Mouse (Mus musculus) hindbrain, postnatal 0 days (tissue): ENCODE data around the gene Gmcl1. TPM values are rescaled to one million over a fixed set of nuclear protein-coding genes. Genes with fewer than 3 reads are reported as not detected.

ENCODE experiments used
- ATAC-seq: fragments of 200-750 bp; cut with Nextera tagmentation; 2 replicates; pipeline ENCODE4 v1.8.0; 2017; ENCODE audit warnings: mild to moderate bottlenecking, moderate TSS enrichment, moderate library complexity
- DNase-seq: peaks from one replicate; pipeline ENCODE4 v3.0.0-alpha.2; 2015; ENCODE audit warnings: low spot score
- H3K27ac ChIP-seq: fragments of 300-500 bp; sonication (generic); 2 replicates; pipeline ENCODE4 v1.5.1; 2014; ENCODE audit warnings: mild to moderate bottlenecking
- H3K27me3 ChIP-seq: fragments of 300-500 bp; sonication (generic); 2 replicates; pipeline ENCODE4 v1.6.1; 2014; ENCODE audit warnings: low read length, mixed read lengths; ENCODE audit not compliant: insufficient read depth
- H3K36me3 ChIP-seq: fragments of 300-500 bp; sonication (generic); 2 replicates; pipeline ENCODE4 v1.6.1; 2014; ENCODE audit warnings: low read length, mixed read lengths; ENCODE audit not compliant: insufficient read depth
- H3K4me1 ChIP-seq: fragments of 300-500 bp; sonication (generic); 2 replicates; pipeline ENCODE4 v1.6.1; 2014; ENCODE audit warnings: antibody characterized with exemption, low read length, mixed read lengths; ENCODE audit not compliant: insufficient read depth
- H3K4me2 ChIP-seq: fragments of 300-500 bp; sonication (generic); 2 replicates; pipeline ENCODE4 v1.6.1; 2014; ENCODE audit warnings: low read depth, mild to moderate bottlenecking, low read length, moderate library complexity, mixed read lengths
- H3K4me3 ChIP-seq: fragments of 300-500 bp; sonication (generic); 2 replicates; pipeline ENCODE4 v1.5.1; 2014; ENCODE audit warnings: low read length
- H3K9ac ChIP-seq: fragments of 300-500 bp; sonication (generic); replicated peaks from 2 replicates; pipeline ENCODE4 v1.6.1; 2014; ENCODE audit warnings: mild to moderate bottlenecking, low read length, moderate library complexity, mixed read lengths
- H3K9me3 ChIP-seq: fragments of 300-500 bp; sonication (generic); 2 replicates; pipeline ENCODE4 v1.6.1; 2016; ENCODE audit warnings: low read length, mixed read lengths
- CTCF ChIP-seq: IDR thresholded peaks from 2 replicates; pipeline ENCODE4 v1.5.1; 2016; ENCODE audit warnings: antibody characterized with exemption, control low read depth, low read depth
- WGBS: fragments of 180-500 bp; shearing (Covaris S2); extraction: QIAGEN DNeasy Blood & Tissue Kit; methylation state at CpG from one replicate; pipeline ENCODE4 v1.1.7; 2014; 5-methylcytosine and 5-hydroxymethylcytosine counted together
- polyA plus RNA-seq: library from polyadenylated mRNA; unstranded; fragments of >200 nt; fragmentation: Nextera tagmentation; extraction: Ambion mirVana; gene quantifications from 2 replicates; pipeline ENCODE4 v1.2.1, GENCODE M21; 2015
- total RNA-seq: library from RNA; depleted of rRNA; stranded (reverse); fragments of >200 nt; gene quantifications from 2 replicates; pipeline ENCODE4 v1.2.3, GENCODE M21; 2014

Gmcl1 gene
- total and polyA plus RNA-seq, 2 experiments from 2014 or later, result 15.9 to 25.8 TPM

- no peaks in the 10 kb centered on the region for H3K36me3 ChIP-seq
- H3K4me1 ChIP-seq, result no peaks in the 10 kb centered on the region
- no peak overlapping the region for H3K4me2 ChIP-seq
- WGBS, result 73% methylated on average over 8 of the region's 8 CpGs
- no peak overlapping the region for H3K4me3 ChIP-seq
- H3K27me3 ChIP-seq, result no peaks in the 10 kb centered on the region
- DNase-seq, result peak; percentile 10
- ATAC-seq, result no peak
- no peak overlapping the region for H3K9ac ChIP-seq
- TF ChIP-seq CTCF, result no peak
- H3K27ac ChIP-seq, result no peak overlapping the region
- no peaks in the 10 kb centered on the region for H3K9me3 ChIP-seq
Measured at GRCm38 (mm10) chr6:86776001-86776705, 43.0 kb upstream of the Gmcl1 start.

- Histone ChIP-seq H3K27me3 (no peaks in the 10 kb centered on the region), H3K27ac (no peak overlapping the region), H3K9ac (no peak overlapping the region), H3K4me1 (no peaks in the 10 kb centered on the region), H3K4me2 (no peak overlapping the region), H3K36me3 (no peaks in the 10 kb centered on the region), H3K4me3 (no peak overlapping the region), H3K9me3 (no peaks in the 10 kb centered on the region)
- DNase-seq, result no peak
- no peak for TF ChIP-seq CTCF
- 85% methylated on average over 6 of the region's 6 CpGs for WGBS
- no peak for ATAC-seq
Measured at GRCm38 (mm10) chr6:86774937-86775336, 41.8 kb upstream of the Gmcl1 start.

- Histone ChIP-seq H3K27ac (no peak overlapping the region), H3K27me3 (no peaks in the 10 kb centered on the region), H3K36me3 (no peaks in the 10 kb centered on the region), H3K4me2 (no peak overlapping the region), H3K4me3 (no peak overlapping the region), H3K4me1 (no peaks in the 10 kb centered on the region), H3K9ac (no peak overlapping the region), H3K9me3 (no peaks in the 10 kb centered on the region)
- no peak for ATAC-seq
- DNase-seq, result no peak
- WGBS, result 95% methylated on average over 4 of the region's 4 CpGs
- TF ChIP-seq CTCF, result no peak
Measured at GRCm38 (mm10) chr6:86773830-86774229, 40.6 kb upstream of the Gmcl1 start.

GRCm38 (mm10) chr6:86772631-86773030, 39.4 kb upstream of the Gmcl1 start:
- Histone ChIP-seq H3K27me3 (no peaks in the 10 kb centered on the region), H3K4me3 (no peak overlapping the region), H3K4me1 (no peaks in the 10 kb centered on the region), H3K9ac (no peak overlapping the region), H3K4me2 (no peak overlapping the region), H3K27ac (no peak overlapping the region), H3K9me3 (no peaks in the 10 kb centered on the region), H3K36me3 (no peaks in the 10 kb centered on the region)
- DNase-seq (no peak), ATAC-seq (no peak)
- 83% methylated on average over 7 of the region's 7 CpGs for WGBS
- no peak for TF ChIP-seq CTCF

GRCm38 (mm10) chr6:86768938-86769337, 35.8 kb upstream of the Gmcl1 start:
- no peak overlapping the region for H3K4me2 ChIP-seq
- ATAC-seq (no peak), DNase-seq (no peak)
- no peaks in the 10 kb centered on the region for H3K9me3 ChIP-seq
- no peaks in the 10 kb centered on the region for H3K36me3 ChIP-seq
- 96% methylated on average over 4 of the region's 4 CpGs for WGBS
- H3K4me1 ChIP-seq, result no peaks in the 10 kb centered on the region
- no peak overlapping the region for H3K9ac ChIP-seq
- H3K4me3 ChIP-seq, result no peak overlapping the region
- H3K27me3 ChIP-seq, result no peaks in the 10 kb centered on the region
- no peak for TF ChIP-seq CTCF
- no peak overlapping the region for H3K27ac ChIP-seq

- ATAC-seq, result no peak
- no peak overlapping the region for H3K9ac ChIP-seq
- H3K36me3 ChIP-seq, result no peaks in the 10 kb centered on the region
- no peaks in the 10 kb centered on the region for H3K27me3 ChIP-seq
- TF ChIP-seq CTCF, result no peak
- 88% methylated on average over 4 of the region's 4 CpGs for WGBS
- DNase-seq, result no peak
- no peak overlapping the region for H3K4me2 ChIP-seq
- H3K9me3 ChIP-seq, result no peaks in the 10 kb centered on the region
- H3K27ac ChIP-seq, result no peak overlapping the region
- no peaks in the 10 kb centered on the region for H3K4me1 ChIP-seq
- H3K4me3 ChIP-seq, result no peak overlapping the region
Measured at GRCm38 (mm10) chr6:86768186-86768776, 35.1 kb upstream of the Gmcl1 start.

GRCm38 (mm10) chr6:86767465-86767864, 34.3 kb upstream of the Gmcl1 start:
- 80% methylated on average over 3 of the region's 3 CpGs for WGBS
- Histone ChIP-seq H3K36me3 (no peaks in the 10 kb centered on the region), H3K9ac (no peak overlapping the region), H3K27ac (no peak overlapping the region), H3K4me3 (no peak overlapping the region), H3K27me3 (no peaks in the 10 kb centered on the region), H3K9me3 (no peaks in the 10 kb centered on the region), H3K4me1 (no peaks in the 10 kb centered on the region), H3K4me2 (no peak overlapping the region)
- TF ChIP-seq CTCF, result no peak
- no peak for ATAC-seq
- no peak for DNase-seq
